8 mouse cellular contexts compared by ENCODE assay signal in genomic region chr6:8777411-8778295, GRCm38 (mm10). TPM values are rescaled to one million over a fixed set of nuclear protein-coding genes. Genes with fewer than 3 reads are reported as not detected.
DNase-seq lines count a peak whose midpoint lies in the region; ATAC-seq lines count a peak whose summit lies in the region.

No protein-coding gene starts in this region.

- H3K27me3 ChIP-seq in embryonic facial prominence, embryonic 13.5 days: peaks cover 25% of the 10 kb centered on the region
- H3K27me3 ChIP-seq in heart, embryonic 11.5 days (ENCODE audit: control insufficient read depth, insufficient read depth, low read length): no peaks in the 10 kb centered on the region
- no peaks in the 10 kb centered on the region; the same call in 1 of the 2 replicates for H3K27me3 ChIP-seq in kidney, embryonic 14.5 days (ENCODE audit: control insufficient read depth, insufficient read depth, low read length)
- H3K27me3 ChIP-seq in limb, embryonic 13.5 days: peaks cover 33% of the 10 kb centered on the region
- 0 out of 2 replicates have a peak, but pooled peaks cover 6% of the 10 kb centered on the region for H3K27me3 ChIP-seq in midbrain, embryonic 13.5 days
- H3K27me3 ChIP-seq in stomach, embryonic 16.5 days (ENCODE audit: control insufficient read depth, insufficient read depth, low read length): no peaks in the 10 kb centered on the region; the same call in 1 of the 2 replicates

- peak overlapping the region; percentile 33; the same call in 1 of the 2 replicates for H3K27ac ChIP-seq in embryonic facial prominence, embryonic 13.5 days
- H3K27ac ChIP-seq in heart, embryonic 11.5 days (ENCODE audit: low read depth, low read length): peak overlapping the region; percentile 54
- 0 out of 2 replicates have a peak overlapping the region, but pooled peaks have one; percentile 8 for H3K27ac ChIP-seq in kidney, embryonic 14.5 days (ENCODE audit: low read depth, low read length)
- no peak overlapping the region for H3K27ac ChIP-seq in limb, embryonic 13.5 days
- H3K27ac ChIP-seq in midbrain, embryonic 13.5 days: peak overlapping the region; percentile 68
- H3K27ac ChIP-seq in stomach, embryonic 16.5 days (ENCODE audit: low read length): peak overlapping the region; percentile 50

- DNase-seq in 416B (ENCODE audit: low read depth): peak; percentile 74
- peak; percentile 83 for DNase-seq in adrenal gland, postnatal 25 days

- H3K9me3 ChIP-seq in embryonic facial prominence, embryonic 13.5 days: no peaks in the 10 kb centered on the region
- no peaks in the 10 kb centered on the region for H3K9me3 ChIP-seq in heart, embryonic 11.5 days (replicated peaks; ENCODE audit: control insufficient read depth, low read length)
- no peaks in the 10 kb centered on the region for H3K9me3 ChIP-seq in kidney, embryonic 14.5 days (ENCODE audit: control insufficient read depth, low read length)
- H3K9me3 ChIP-seq in limb, embryonic 13.5 days: no peaks in the 10 kb centered on the region
- no peaks in the 10 kb centered on the region for H3K9me3 ChIP-seq in midbrain, embryonic 13.5 days
- no peaks in the 10 kb centered on the region for H3K9me3 ChIP-seq in stomach, embryonic 16.5 days (replicated peaks; ENCODE audit: control insufficient read depth, low read length)

- peaks cover 12% of the 10 kb centered on the region for H3K4me1 ChIP-seq in embryonic facial prominence, embryonic 13.5 days
- 0 out of 2 replicates have a peak, but pooled peaks cover 3% of the 10 kb centered on the region for H3K4me1 ChIP-seq in heart, embryonic 11.5 days (ENCODE audit: control insufficient read depth, insufficient read depth, low read length)
- no peaks in the 10 kb centered on the region for H3K4me1 ChIP-seq in kidney, embryonic 14.5 days (ENCODE audit: control insufficient read depth, insufficient read depth, low read length)
- H3K4me1 ChIP-seq in limb, embryonic 13.5 days: peaks cover 10% of the 10 kb centered on the region; the same call in 1 of the 2 replicates
- H3K4me1 ChIP-seq in midbrain, embryonic 13.5 days (replicated peaks): peaks cover 10% of the 10 kb centered on the region
- no peaks in the 10 kb centered on the region for H3K4me1 ChIP-seq in stomach, embryonic 16.5 days (ENCODE audit: control insufficient read depth, insufficient read depth, low read length)

- peak overlapping the region; percentile 96 for H3K4me2 ChIP-seq in embryonic facial prominence, embryonic 13.5 days
- H3K4me2 ChIP-seq in heart, embryonic 11.5 days: peak overlapping the region; percentile 91
- H3K4me2 ChIP-seq in kidney, embryonic 14.5 days (replicated peaks; ENCODE audit: low read depth, low read length): peak overlapping the region; percentile 93
- H3K4me2 ChIP-seq in limb, embryonic 13.5 days (replicated peaks): peak overlapping the region; percentile 98
- H3K4me2 ChIP-seq in midbrain, embryonic 13.5 days (replicated peaks): peak overlapping the region; percentile 76
- H3K4me2 ChIP-seq in stomach, embryonic 16.5 days (ENCODE audit: low read depth, low read length): peak overlapping the region; percentile 89

- H3K36me3 ChIP-seq in embryonic facial prominence, embryonic 13.5 days: no peaks in the 10 kb centered on the region
- H3K36me3 ChIP-seq in heart, embryonic 11.5 days (ENCODE audit: control insufficient read depth, insufficient read depth, low read length): no peaks in the 10 kb centered on the region
- no peaks in the 10 kb centered on the region for H3K36me3 ChIP-seq in kidney, embryonic 14.5 days (ENCODE audit: control insufficient read depth, insufficient read depth, low read length)
- no peaks in the 10 kb centered on the region for H3K36me3 ChIP-seq in limb, embryonic 13.5 days
- no peaks in the 10 kb centered on the region for H3K36me3 ChIP-seq in midbrain, embryonic 13.5 days
- no peaks in the 10 kb centered on the region for H3K36me3 ChIP-seq in stomach, embryonic 16.5 days (ENCODE audit: control insufficient read depth, insufficient read depth, low read length)

- peak; percentile 85 for ATAC-seq in embryonic facial prominence, embryonic 13.5 days (ENCODE audit: insufficient number of reproducible peaks, insufficient read depth, low FRiP score, low TSS enrichment, low read depth)
- ATAC-seq in heart, embryonic 11.5 days (replicated peaks; ENCODE audit: insufficient number of reproducible peaks, low FRiP score, low TSS enrichment): peak; percentile 83
- peak; percentile 95 for ATAC-seq in kidney, embryonic 14.5 days (ENCODE audit: low FRiP score, low TSS enrichment)
- peak; percentile 90 for ATAC-seq in limb, embryonic 13.5 days (ENCODE audit: low FRiP score, low read depth)
- ATAC-seq in midbrain, embryonic 13.5 days: peak; percentile 98
- ATAC-seq in stomach, embryonic 16.5 days (ENCODE audit: insufficient read depth, low FRiP score): peak; percentile 89

- H3K4me3 ChIP-seq in embryonic facial prominence, embryonic 13.5 days: peak overlapping the region; percentile 71
- H3K4me3 ChIP-seq in heart, embryonic 11.5 days (ENCODE audit: low read depth, low read length): peak overlapping the region; percentile 90
- peak overlapping the region; percentile 65 for H3K4me3 ChIP-seq in kidney, embryonic 14.5 days (ENCODE audit: low read length)
- H3K4me3 ChIP-seq in limb, embryonic 13.5 days: peak overlapping the region; percentile 77
- H3K4me3 ChIP-seq in midbrain, embryonic 13.5 days (replicated peaks): peak overlapping the region; percentile 74
- H3K4me3 ChIP-seq in stomach, embryonic 16.5 days (replicated peaks; ENCODE audit: low read length): peak overlapping the region; percentile 78

- WGBS in embryonic facial prominence, embryonic 13.5 days: under 1% methylated on average over 64 of the region's 69 CpGs
- WGBS in heart, embryonic 11.5 days (ENCODE audit: insufficient replicate concordance): 1% methylated on average over 66 of the region's 69 CpGs
- WGBS in kidney, embryonic 14.5 days: 1% methylated on average over 67 of the region's 69 CpGs
- 1% methylated on average over 43 of the region's 69 CpGs for WGBS in limb, embryonic 13.5 days
- WGBS in midbrain, embryonic 13.5 days: under 1% methylated on average over 69 of the region's 69 CpGs
- 1% methylated on average over 63 of the region's 69 CpGs for WGBS in stomach, embryonic 16.5 days

- H3K9ac ChIP-seq in embryonic facial prominence, embryonic 13.5 days: peak overlapping the region; percentile 78
- H3K9ac ChIP-seq in heart, embryonic 11.5 days (ENCODE audit: low read depth, low read length): peak overlapping the region; percentile 75
- peak overlapping the region; percentile 72 for H3K9ac ChIP-seq in kidney, embryonic 14.5 days (ENCODE audit: low read depth, low read length)
- H3K9ac ChIP-seq in limb, embryonic 13.5 days: peak overlapping the region; percentile 76
- H3K9ac ChIP-seq in midbrain, embryonic 13.5 days (replicated peaks): peak overlapping the region; percentile 85
- peak overlapping the region; percentile 84 for H3K9ac ChIP-seq in stomach, embryonic 16.5 days (ENCODE audit: low read length)

RNA-seq across cellular contexts. Expression of gene Ica1, which starts 0.6 kb away (rescaled TPM):
- total RNA-seq in adrenal gland, postnatal 25 days (2021): 40.9 and 45.0 TPM in 2 replicates
- 16.6 and 19.0 TPM in 2 replicates for polyA plus RNA-seq in embryonic facial prominence, embryonic 13.5 days (2015; fragmentation: Nextera tagmentation; extraction: Ambion mirVana)
- polyA plus RNA-seq in heart, embryonic 11.5 days (2014; fragmentation: Nextera tagmentation; extraction: Ambion mirVana): 36.9 and 37.1 TPM in 2 replicates
- polyA plus RNA-seq in kidney, embryonic 14.5 days (2014; fragmentation: Nextera tagmentation; extraction: Ambion mirVana): 26.8 and 30.0 TPM in 2 replicates
- 17.3 and 18.8 TPM in 2 replicates for polyA plus RNA-seq in limb, embryonic 13.5 days (2015; fragmentation: Nextera tagmentation; extraction: Ambion mirVana)
- polyA plus RNA-seq in midbrain, embryonic 13.5 days (2015; fragmentation: Nextera tagmentation; extraction: Ambion mirVana): 36.9 and 37.2 TPM in 2 replicates
- 35.6 and 35.7 TPM in 2 replicates for polyA plus RNA-seq in stomach, embryonic 16.5 days (2015; fragmentation: Nextera tagmentation; extraction: Ambion mirVana)
